Mouse (Mus musculus): ENCODE measurements at regions not wholly inside any gene's neighbourhood (a gene's known extent, or its start where the extent isn't known, plus 50 kb on each side); places are given as distances from the start of the nearest gene placed in this dataset.

DNA sequence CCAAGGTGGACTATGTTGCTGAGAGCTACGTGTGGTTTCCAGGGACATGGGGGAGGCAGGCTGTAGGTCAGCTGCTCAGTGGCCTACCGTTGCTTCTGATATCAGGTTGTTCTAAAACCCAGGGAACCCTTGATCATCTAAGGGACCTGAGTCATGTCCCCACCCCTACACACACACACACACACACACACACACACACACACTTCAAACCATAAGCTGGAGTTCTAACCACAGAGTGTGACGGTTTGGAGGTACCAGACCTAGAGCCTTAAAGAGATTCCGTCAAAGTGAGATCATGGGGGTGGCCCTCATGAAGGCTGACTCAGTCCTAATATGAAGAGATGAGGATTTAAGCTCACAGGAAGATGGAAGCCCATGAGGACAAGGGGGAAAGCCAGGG, 130.8 kb upstream of the Id2 start:
- no peaks in the 10 kb centered on the region for H3K79me2 ChIP-seq (replicated peaks; ENCODE audit: control insufficient read depth, extremely low read depth, insufficient read depth, poor library complexity, severe bottlenecking)
- in situ Hi-C loops (cut with MboI; ENCODE audit: low pct_ligation_motif_present, low pct_unique_long_range_greater_than_20kb, low sequenced_read_pairs) (loop anchor here (10.0 kb wide), 1 partner anchor 47 kb away; no protein-coding TSS in a partner anchor), dilution Hi-C loops (cut with MboI; ENCODE audit: extremely low pct_ligation_motif_present, extremely low pct_unique_long_range_greater_than_20kb, low sequenced_read_pairs) (no loop called here)
- no peaks in the 10 kb centered on the region for H3K36me3 ChIP-seq (replicated peaks in 1 of 2; ENCODE audit: control insufficient read depth in 1 of 2, insufficient read depth in 1 of 2, low read length in 1 of 2)
- DNase-seq (ENCODE audit: extremely low read depth) = no peak
- peaks cover 8 to 15% of the 10 kb centered on the region in 2 experiments for H3K4me1 ChIP-seq (ENCODE audit: control insufficient read depth in 1 of 2, insufficient read depth in 2 of 2)
- H3K4me2 ChIP-seq (ENCODE audit: insufficient read depth, low read depth, poor library complexity, severe bottlenecking) = no peak overlapping the region
- no peaks in the 10 kb centered on the region for H3K9me3 ChIP-seq (replicated peaks; ENCODE audit: low read length)
- TF ChIP-seq GABPA (IDR thresholded peaks at IDR 0.05; ENCODE audit: insufficient replicate concordance, low read depth, low read length) = no peak
- no peak for TF ChIP-seq CHD1 (IDR thresholded peaks at IDR 0.05; ENCODE audit: low read depth, low read length)
- TF ChIP-seq POLR2AphosphoS2 (IDR thresholded peaks at IDR 0.05; ENCODE audit: low read depth, low read length) = no peak
- TF ChIP-seq TBP (conservative IDR thresholded peaks at IDR 0.05; ENCODE audit: low read depth, low read length) = no peak
- TF ChIP-seq POLR2A (IDR thresholded peaks at IDR 0.05; ENCODE audit: low read depth, low read length) = no peak
- TF ChIP-seq ZNF384 (IDR thresholded peaks at IDR 0.05; ENCODE audit: low read depth, low read length) = no peak
- TF ChIP-seq ZC3H11A (IDR thresholded peaks at IDR 0.05; ENCODE audit: low read depth, low read length) = no peak
- no peak for TF ChIP-seq ZKSCAN1 (IDR thresholded peaks at IDR 0.05; ENCODE audit: borderline replicate concordance, low read depth, low read length)
- no peak for TF ChIP-seq HCFC1 (IDR thresholded peaks at IDR 0.05; ENCODE audit: low read depth, low read length)
- no peak for TF ChIP-seq MAZ (IDR thresholded peaks at IDR 0.05; ENCODE audit: low read depth, low read length)
- TF ChIP-seq NELFE (IDR thresholded peaks at IDR 0.05; ENCODE audit: low read depth, low read length) = no peak
- TF ChIP-seq BHLHE40 (IDR thresholded peaks at IDR 0.05; ENCODE audit: low read depth, low read length) = no peak
- no peak for TF ChIP-seq ELF1 (IDR thresholded peaks at IDR 0.05; ENCODE audit: low read depth, low read length)
- TF ChIP-seq ETS1 (conservative IDR thresholded peaks at IDR 0.05; ENCODE audit: low read depth, low read length) = no peak
- TF ChIP-seq TCF12 (IDR thresholded peaks at IDR 0.05; ENCODE audit: low read depth, low read length) = no peak
- no peak overlapping the region for H3K27ac ChIP-seq (ENCODE audit: insufficient read depth, low read depth)
- no peak overlapping the region for H3K4me3 ChIP-seq (replicated peaks in 1 of 3; ENCODE audit: low read depth in 2 of 3, low read length in 2 of 3, poor library complexity in 1 of 3)
- H3K27me3 ChIP-seq (replicated peaks) = peaks cover 11% of the 10 kb centered on the region
- no peak overlapping the region for H3K9ac ChIP-seq (ENCODE audit: insufficient read depth, low read depth)

DNA sequence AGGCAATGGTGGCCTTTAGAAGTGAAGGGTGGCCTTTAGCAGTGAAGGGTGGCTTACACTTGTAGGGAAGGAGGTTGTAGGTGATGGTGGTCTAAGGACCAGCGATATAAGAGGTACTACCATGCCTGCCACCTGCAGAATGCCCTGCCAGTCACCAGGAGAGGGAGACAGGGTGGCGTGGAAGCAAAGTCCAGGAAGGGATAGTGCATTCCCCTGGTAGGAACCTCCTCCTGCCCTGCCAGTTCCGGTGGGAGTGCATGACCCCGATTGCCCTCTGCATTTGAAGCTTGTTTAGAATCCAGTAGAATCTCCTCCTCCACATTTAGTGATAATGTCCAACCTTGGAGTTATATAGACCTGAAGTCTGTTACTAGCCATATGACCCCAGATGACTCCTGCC, 127.7 kb upstream of the Id2 start:
- H3K4me2 ChIP-seq (ENCODE audit: insufficient read depth, low read depth, poor library complexity, severe bottlenecking) = no peak overlapping the region
- H3K36me3 ChIP-seq (replicated peaks in 1 of 2; ENCODE audit: control insufficient read depth in 1 of 2, insufficient read depth in 1 of 2, low read length in 1 of 2) = no peaks in the 10 kb centered on the region
- no peak overlapping the region for H3K9ac ChIP-seq (ENCODE audit: insufficient read depth, low read depth)
- no peaks in the 10 kb centered on the region for H3K79me2 ChIP-seq (replicated peaks; ENCODE audit: control insufficient read depth, extremely low read depth, insufficient read depth, poor library complexity, severe bottlenecking)
- H3K4me3 ChIP-seq (replicated peaks in 1 of 3; ENCODE audit: low read depth in 2 of 3, low read length in 2 of 3, poor library complexity in 1 of 3) = no peak overlapping the region
- in situ Hi-C loops (cut with MboI; ENCODE audit: low pct_ligation_motif_present, low pct_unique_long_range_greater_than_20kb, low sequenced_read_pairs) (loop anchor here (10.0 to 25.0 kb wide), 2 partner anchors 50 to 213 kb away; no protein-coding TSS in a partner anchor), dilution Hi-C loops (cut with MboI; ENCODE audit: extremely low pct_ligation_motif_present, extremely low pct_unique_long_range_greater_than_20kb, low sequenced_read_pairs) (no loop called here)
- no peak for TF ChIP-seq TCF12 (IDR thresholded peaks at IDR 0.05; ENCODE audit: low read depth, low read length)
- no peak for TF ChIP-seq E2F4 (IDR thresholded peaks at IDR 0.05; ENCODE audit: insufficient replicate concordance, low read depth, low read length)
- TF ChIP-seq SMC3 (IDR thresholded peaks at IDR 0.05; ENCODE audit: low read depth, low read length) = no peak
- TF ChIP-seq POLR2A (IDR thresholded peaks at IDR 0.05; ENCODE audit: low read depth, low read length) = no peak
- TF ChIP-seq UBTF (IDR thresholded peaks at IDR 0.05; ENCODE audit: low read depth, low read length) = no peak
- TF ChIP-seq EP300 (IDR thresholded peaks at IDR 0.05; ENCODE audit: low read length) = no peak
- TF ChIP-seq JUN (IDR thresholded peaks at IDR 0.05; ENCODE audit: insufficient read depth, low read depth, low read length) = no peak
- TF ChIP-seq BHLHE40 (IDR thresholded peaks at IDR 0.05; ENCODE audit: low read depth, low read length) = no peak
- TF ChIP-seq JUND (conservative IDR thresholded peaks at IDR 0.05; ENCODE audit: low read depth, low read length) = no peak
- TF ChIP-seq GABPA (IDR thresholded peaks at IDR 0.05; ENCODE audit: insufficient replicate concordance, low read depth, low read length) = no peak
- TF ChIP-seq NELFE (IDR thresholded peaks at IDR 0.05; ENCODE audit: low read depth, low read length) = no peak
- TF ChIP-seq RCOR1 (conservative IDR thresholded peaks at IDR 0.05; ENCODE audit: low read depth, low read length) = no peak
- TF ChIP-seq CTCF (conservative IDR thresholded peaks at IDR 0.05 in 1 of 2, IDR thresholded peaks at IDR 0.05 in 1 of 2; ENCODE audit: low read depth in 2 of 2, low read length in 2 of 2) = no peak
- H3K27ac ChIP-seq (ENCODE audit: insufficient read depth, low read depth) = no peak overlapping the region
- no peak for DNase-seq (ENCODE audit: extremely low read depth)
- peaks cover 15% of the 10 kb centered on the region for H3K27me3 ChIP-seq (replicated peaks)
- no peaks in the 10 kb centered on the region for H3K9me3 ChIP-seq (replicated peaks; ENCODE audit: low read length)
- peaks cover 26 to 46% of the 10 kb centered on the region in 2 experiments for H3K4me1 ChIP-seq (ENCODE audit: control insufficient read depth in 1 of 2, insufficient read depth in 2 of 2)
